Mouse (Mus musculus): ENCODE measurements around the gene Poc5.
A peak's percentile ranks its signal among the peaks of the same experiment; 100 is the strongest.

Gene Poc5

GRCm38 (mm10) chr13:96433041-96433440 is 44.9 kb downstream of the Poc5 start:
- DNase-seq: no peak

GRCm38 (mm10) chr13:96433648-96434190 is 45.6 kb downstream of the Poc5 start:
- peak; percentile 33 to 43 for DNase-seq

- DNase-seq: peak; percentile 14 to 34
Measured at GRCm38 (mm10) chr13:96434899-96435331, 46.8 kb downstream of the Poc5 start.

GRCm38 (mm10) chr13:96435793-96436192 is 47.7 kb downstream of the Poc5 start:
- peak in 1 of 2 experiments; percentile 36 for DNase-seq

GRCm38 (mm10) chr13:96436921-96437320 is 48.8 kb downstream of the Poc5 start:
- DNase-seq: no peak

GRCm38 (mm10) chr13:96440436-96440835 is 52.3 kb downstream of the Poc5 start:
- no peak for DNase-seq

- DNase-seq: no peak
Measured at GRCm38 (mm10) chr13:96450205-96450856, 62.2 kb downstream of the Poc5 start.

GRCm38 (mm10) chr13:96450869-96451268 is 62.8 kb downstream of the Poc5 start:
- DNase-seq: no peak

GRCm38 (mm10) chr13:96451386-96452140 is 63.5 kb downstream of the Poc5 start:
- DNase-seq: no peak

GRCm38 (mm10) chr13:96452621-96453020 is 64.5 kb downstream of the Poc5 start:
- DNase-seq: no peak

- peak in 1 of 2 experiments; percentile 47 for DNase-seq
Measured at GRCm38 (mm10) chr13:96454288-96454687, 66.2 kb downstream of the Poc5 start.

GRCm38 (mm10) chr13:96457566-96457965 is 69.5 kb downstream of the Poc5 start:
- DNase-seq: no peak

GRCm38 (mm10) chr13:96458018-96458417 is 69.9 kb downstream of the Poc5 start:
- no peak for DNase-seq

GRCm38 (mm10) chr13:96458606-96459005 is 70.5 kb downstream of the Poc5 start:
- no peak for DNase-seq

GRCm38 (mm10) chr13:96462644-96463043 is 74.5 kb downstream of the Poc5 start:
- DNase-seq: no peak

- DNase-seq: no peak
Measured at GRCm38 (mm10) chr13:96465315-96465714, 77.2 kb downstream of the Poc5 start.
